Mouse (Mus musculus): ENCODE measurements around the gene Snrnp70.
"Not testable (repeated sequence)": the region's sequence is repeated elsewhere in the genome, so short reads cannot be mapped to it uniquely, and the experiment has no call there.

Snrnp70 gene

GRCm38 (mm10) chr7:45367020-45367880 lies 28.3 kb downstream of the Snrnp70 start:
- DNase-seq (ENCODE audit: low spot score): peak; percentile 96

DNA sequence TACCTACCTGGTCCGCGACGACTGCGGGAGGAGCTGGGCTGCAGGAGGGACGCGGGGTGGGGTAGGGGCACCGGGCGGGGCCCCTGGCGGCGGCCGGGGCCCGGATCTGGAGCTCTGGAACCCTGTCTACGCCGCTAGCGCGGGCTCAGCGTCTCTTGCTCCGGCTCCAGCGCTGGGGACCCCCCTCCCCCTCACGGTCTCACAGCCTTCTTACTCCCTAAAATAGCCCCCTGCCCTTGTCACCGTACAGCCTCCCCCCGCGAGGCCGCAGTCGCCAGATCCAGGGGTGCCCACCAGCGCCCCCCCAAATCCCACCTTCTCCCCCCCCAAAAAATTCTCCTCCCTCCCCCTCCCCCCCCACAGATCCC lies 28.9 kb downstream of the Snrnp70 start, which contains the start of gene Ppfia3:
Gene Ppfia3 (minus strand): TSS at position 368 of the 368 bp plus-strand sequence.
- DNase-seq (ENCODE audit: low spot score): no peak

DNA sequence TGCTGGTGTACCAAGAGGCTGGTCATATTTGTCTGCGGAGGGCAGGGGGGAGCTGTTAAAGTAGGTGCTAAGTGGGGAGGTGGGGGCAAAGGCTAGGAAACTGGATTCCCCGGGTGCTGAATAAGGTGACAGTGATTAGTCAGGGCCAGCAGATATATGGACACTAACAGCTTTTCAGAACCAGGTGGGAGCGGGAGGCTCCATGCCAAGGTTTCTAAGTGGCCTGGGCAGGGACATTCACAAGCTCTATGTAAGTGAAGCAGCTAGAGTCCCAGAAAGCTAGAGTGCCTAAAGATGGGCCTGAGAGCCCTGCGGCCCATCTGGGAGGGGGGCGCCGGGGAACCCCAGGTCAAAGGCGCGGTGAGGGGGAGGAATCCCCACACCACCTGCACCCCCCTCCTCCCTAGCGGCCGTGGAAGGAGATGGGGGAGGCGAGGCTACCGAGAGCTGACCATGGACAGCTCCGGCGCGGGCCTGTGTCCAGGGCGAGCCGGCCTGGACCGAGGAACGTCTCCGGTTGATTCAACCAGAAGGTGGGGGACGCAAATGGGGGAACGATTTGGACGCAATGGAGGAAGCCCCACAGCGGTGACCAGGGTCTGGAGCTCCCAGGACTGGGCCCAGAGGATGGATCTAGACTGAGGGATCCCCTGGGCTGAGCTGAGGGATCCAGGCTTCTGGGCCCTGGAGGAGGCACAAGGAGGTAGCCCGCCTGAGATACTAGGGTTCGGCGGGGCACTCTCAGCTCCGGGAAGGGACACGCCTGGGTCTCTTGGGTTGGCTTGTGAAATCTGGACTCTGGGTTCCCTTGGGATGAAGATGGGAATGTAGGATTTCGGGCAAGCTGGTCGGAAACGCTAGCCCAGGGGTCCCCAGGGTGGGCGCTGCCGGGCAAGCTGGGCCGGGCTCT lies 29.5 kb downstream of the Snrnp70 start:
- peak; percentile 67 for DNase-seq (ENCODE audit: low spot score)

DNA sequence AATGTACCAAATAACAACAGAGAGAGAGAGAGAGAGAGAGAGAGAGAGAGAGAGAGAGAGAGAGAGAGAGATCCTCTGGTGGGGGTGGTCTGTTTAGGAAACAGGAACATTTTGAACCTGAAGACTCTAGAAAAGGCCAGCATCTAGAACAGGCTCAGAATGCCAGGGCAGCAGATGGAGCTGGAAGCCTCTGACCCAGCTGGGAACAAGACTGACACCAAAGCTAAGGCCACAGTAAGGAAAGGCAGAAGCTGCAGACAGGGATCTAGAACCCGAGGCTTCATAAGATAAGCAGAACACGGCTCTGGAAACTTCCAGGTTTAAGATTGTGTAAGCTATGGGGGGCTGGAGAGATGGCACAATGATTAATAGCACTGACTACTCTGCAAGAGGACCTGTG lies 31.6 kb downstream of the Snrnp70 start:
- no peak for DNase-seq (ENCODE audit: low spot score)

GRCm38 (mm10) chr7:45362801-45363200 lies 32.7 kb downstream of the Snrnp70 start:
- peak; percentile 84 for DNase-seq (ENCODE audit: low spot score)

DNA sequence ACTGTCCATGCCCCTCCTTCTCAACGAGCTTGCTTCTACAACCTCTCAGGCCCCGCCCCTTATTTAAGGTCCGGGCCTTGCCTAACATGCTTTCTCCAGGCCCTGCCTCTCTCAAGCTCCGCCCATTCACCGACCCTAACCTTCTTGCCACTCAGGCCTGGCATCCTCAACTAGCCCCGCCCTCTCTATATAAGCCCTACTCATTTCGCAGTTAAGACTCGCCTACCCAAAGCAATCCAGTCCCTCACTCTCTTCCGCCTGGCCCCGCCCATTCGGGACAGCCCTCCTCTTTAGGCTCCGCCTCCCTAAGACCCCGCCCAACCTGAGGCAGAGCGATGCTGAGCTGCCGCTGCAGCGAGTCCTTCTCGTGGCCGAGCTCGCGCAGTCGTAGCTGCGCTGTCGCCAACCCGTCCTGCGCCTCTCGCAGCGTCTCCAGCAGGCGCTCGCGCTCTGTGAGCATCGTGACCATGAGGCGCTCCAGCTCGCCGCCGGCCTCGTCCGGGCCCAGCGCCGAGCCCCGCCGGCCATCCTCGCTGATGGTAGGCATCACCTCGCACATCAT lies 34.2 kb downstream of the Snrnp70 start:
- DNase-seq (ENCODE audit: low spot score): peak; percentile 94

GRCm38 (mm10) chr7:45360404-45361125 lies 35.0 kb downstream of the Snrnp70 start:
- DNase-seq (ENCODE audit: low spot score): no peak

- not testable (repeated sequence) for DNase-seq (ENCODE audit: low spot score)
These were observed 36.5 kb downstream of the Snrnp70 start for GRCm38 (mm10) chr7:45359081-45359480.

- DNase-seq (ENCODE audit: low spot score): no peak
These were observed 39.5 kb downstream of the Snrnp70 start for GRCm38 (mm10) chr7:45356087-45356486.

DNA sequence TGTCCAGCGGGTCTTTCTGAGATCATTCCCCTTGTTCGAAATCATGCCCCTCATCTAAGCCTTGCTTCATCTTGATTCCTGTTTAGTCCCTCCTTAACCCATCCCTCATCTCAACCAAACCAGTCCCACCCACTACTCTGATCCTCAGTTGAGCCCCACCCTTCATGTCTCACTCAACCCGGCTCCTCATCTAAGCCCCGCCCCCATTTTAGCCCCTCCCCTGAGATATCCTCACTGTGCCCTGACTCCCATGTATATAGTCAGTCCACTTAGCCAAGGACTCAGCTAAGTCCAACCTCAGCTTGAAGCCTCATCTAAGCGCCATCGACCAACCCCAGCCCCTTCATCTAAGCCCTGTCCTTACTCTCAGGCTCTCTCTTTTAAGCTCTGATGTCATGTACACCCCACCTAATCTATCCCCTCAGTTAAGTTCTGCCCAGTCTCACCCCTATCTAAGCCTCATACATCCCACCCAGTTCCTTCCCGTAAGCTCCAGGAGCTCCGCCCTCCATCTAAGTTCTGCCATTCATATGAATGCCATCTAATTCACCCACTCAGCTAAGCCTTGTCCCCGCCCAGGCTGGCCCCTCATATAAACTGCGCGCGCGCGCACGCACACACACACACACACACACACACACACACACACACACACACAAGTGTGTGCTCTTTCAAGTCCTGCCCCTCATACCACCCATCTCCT lies 40.1 kb downstream of the Snrnp70 start:
- no peak for DNase-seq (ENCODE audit: low spot score)

DNA sequence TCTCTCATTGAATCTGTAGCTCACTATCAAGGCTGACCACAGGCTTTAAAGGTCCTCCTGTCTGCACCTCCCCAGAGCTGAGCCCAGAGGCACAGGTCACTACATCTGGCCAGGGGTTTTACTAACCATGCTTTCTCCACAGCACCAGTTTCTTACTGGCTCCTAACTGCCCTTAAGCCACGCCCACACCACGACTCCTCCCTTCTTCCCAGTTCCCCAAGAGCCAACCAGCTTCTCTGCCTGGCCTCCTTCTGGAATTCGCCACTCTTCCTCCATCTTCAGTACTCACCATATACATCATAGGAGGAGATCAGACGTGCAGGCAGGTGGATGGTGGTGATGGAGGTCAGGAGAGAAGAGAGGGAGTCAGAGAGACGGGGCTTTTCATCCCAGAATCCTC lies 42.5 kb downstream of the Snrnp70 start:
- DNase-seq (ENCODE audit: low spot score): no peak

DNA sequence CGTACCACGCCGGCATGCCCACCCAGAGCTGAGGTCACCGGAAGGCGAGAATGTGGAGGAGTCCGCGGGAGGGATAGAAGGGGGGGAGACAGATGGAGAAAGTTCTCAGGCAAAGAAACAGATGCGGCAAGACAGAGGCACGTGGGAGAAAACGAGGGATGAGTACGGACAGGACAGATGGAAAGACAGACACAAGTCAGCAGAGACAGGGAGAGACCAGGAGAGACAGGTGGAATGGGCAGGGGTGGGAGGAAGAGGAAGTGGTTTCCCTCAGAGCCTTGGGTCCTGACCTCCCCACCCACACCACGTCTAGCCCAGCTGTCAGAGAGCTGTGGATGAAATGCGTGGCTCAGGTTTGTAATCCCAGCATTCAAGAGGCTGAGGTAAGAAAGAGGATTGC lies 48.6 kb downstream of the Snrnp70 start:
- no peak for DNase-seq (ENCODE audit: low spot score)

DNA sequence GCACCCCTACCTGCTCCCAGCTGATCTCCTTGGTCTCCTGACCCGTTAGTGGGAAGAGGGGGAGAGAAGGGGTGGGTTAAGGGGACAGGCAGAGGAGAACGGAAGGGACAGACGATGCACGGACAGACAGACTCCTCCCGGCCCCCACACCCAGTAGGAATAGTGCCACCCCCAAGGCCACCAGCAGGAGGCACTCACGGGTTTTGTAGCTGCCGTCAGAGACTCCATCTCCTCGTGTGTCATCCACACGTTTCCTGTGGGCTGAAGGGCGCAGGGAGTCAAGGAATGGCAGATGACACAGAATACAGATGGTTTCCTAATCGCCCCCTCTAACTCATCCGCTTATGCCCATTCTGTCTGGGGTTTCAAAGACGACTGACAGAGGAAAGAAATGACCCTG lies 52.0 kb downstream of the Snrnp70 start:
- peak; percentile 26 for DNase-seq (ENCODE audit: low spot score)

DNA sequence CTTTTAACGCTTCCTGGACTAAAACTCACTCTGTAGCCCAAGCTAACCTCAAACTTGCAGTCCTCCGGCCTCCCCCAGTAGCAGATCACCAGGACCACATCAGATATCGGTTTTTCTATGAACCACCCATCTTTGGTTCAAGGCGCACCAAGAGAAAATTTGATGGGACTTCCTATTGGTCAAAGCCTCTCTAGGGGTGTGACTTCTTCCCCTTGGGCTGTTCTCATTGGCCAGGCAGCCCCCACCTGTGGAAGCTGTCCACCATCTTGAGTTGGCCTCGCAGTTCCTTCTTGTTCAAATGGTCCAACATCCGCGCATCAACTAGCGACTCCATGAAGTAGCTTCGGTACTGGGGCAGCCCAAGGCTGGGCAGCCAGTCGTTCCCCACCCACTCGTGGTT lies 53.5 kb downstream of the Snrnp70 start:
- no peak for DNase-seq (ENCODE audit: low spot score)

DNA sequence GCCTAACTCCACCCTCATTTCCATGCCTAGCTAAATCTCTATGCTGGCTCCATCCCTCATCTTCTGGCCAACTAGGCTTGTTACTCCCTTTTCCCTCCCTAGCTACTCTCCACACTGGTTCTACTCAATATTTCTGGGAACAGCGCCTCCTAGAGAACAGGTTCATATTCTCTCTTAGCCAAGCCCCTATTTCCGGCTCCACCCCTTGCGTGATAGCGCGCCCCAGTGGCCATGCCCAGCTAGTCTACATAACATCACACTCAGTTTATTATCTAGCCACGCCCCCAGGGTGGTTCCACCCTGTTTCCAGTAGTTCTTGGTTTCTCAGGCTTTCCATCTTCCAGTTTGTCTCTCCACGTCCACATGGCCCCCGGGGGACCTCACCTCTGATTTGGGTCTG lies 54.2 kb downstream of the Snrnp70 start:
- DNase-seq (ENCODE audit: low spot score): peak; percentile 92

- peak; percentile 89 for DNase-seq (ENCODE audit: low spot score)
These were observed 54.9 kb downstream of the Snrnp70 start for GRCm38 (mm10) chr7:45340669-45341068.

DNA sequence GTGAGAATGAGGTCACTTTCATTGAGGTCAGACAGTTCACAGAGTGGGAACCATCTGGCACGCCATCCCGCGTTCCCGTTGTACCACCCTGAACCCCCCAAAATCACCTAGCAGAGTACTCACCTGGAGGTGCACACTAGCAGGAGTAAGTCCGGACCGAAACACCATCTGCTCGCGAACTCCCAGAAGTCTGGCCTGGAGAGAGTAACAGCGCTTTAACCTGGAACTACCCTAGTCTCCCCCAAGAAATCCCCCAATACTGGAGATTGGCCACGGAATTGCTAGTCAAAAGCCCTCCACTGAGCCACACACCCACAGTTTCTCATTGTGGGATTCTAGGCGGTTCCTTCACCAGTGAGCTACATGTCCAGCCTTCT lies 55.5 kb downstream of the Snrnp70 start:
- DNase-seq (ENCODE audit: low spot score): no peak

- peak; percentile 89 for DNase-seq (ENCODE audit: low spot score)
These were observed 56.0 kb downstream of the Snrnp70 start for GRCm38 (mm10) chr7:45339410-45340065.

GRCm38 (mm10) chr7:45338161-45338911 lies 57.2 kb downstream of the Snrnp70 start:
- peak; percentile 70 for DNase-seq (ENCODE audit: low spot score)

DNA sequence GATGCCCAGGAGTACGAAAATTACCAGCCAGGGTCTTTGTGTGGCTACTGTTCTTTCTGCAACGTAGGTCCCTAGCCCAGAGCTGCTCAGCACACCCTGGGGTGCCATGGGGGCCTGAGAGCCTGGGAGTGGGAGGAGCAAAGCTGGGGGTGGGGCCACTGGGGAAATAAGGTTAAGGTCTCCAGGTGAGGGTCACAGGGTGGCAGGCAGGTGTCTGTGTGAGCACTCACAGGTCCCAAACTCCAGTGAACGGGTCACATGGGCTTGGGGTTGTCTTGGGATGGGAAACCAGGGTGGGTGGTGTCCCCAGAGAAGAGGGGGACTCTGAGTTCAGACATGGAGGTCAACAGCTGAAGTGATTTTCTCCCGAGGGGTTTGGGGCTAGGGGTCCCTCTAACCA lies 58.1 kb downstream of the Snrnp70 start:
- no peak for DNase-seq (ENCODE audit: low spot score)
